Mouse (Mus musculus): Measurements from ENCODE around the gene Etnk2. TPM values are rescaled to one million over a fixed set of nuclear protein-coding genes. Genes with fewer than 3 reads are reported as not detected.

Etnk2 gene
- total RNA-seq, 2 experiments from 2014 or later, result 0.42 to 0.60 TPM

GRCm38 (mm10) chr1:133412941-133413340, 49.6 kb downstream of the Etnk2 start:
- DNase-seq (ENCODE audit: low spot score in 2 of 2), result no peak

- DNase-seq (ENCODE audit: low spot score in 2 of 2), result no peak
These were observed 51.7 kb downstream of the Etnk2 start for GRCm38 (mm10) chr1:133415086-133415485.

GRCm38 (mm10) chr1:133415505-133415904, 52.1 kb downstream of the Etnk2 start:
- no peak for DNase-seq (ENCODE audit: low spot score in 2 of 2)

- no peak for DNase-seq (ENCODE audit: low spot score in 2 of 2)
These were observed 53.1 kb downstream of the Etnk2 start for GRCm38 (mm10) chr1:133416472-133416871.

- DNase-seq (ENCODE audit: low spot score in 2 of 2), result no peak
These were observed 53.7 kb downstream of the Etnk2 start for GRCm38 (mm10) chr1:133417113-133417512.

- no peak for DNase-seq (ENCODE audit: low spot score in 2 of 2)
These were observed 54.2 kb downstream of the Etnk2 start for GRCm38 (mm10) chr1:133417539-133417938.

GRCm38 (mm10) chr1:133418164-133418800, 54.9 kb downstream of the Etnk2 start:
- DNase-seq (ENCODE audit: low spot score in 2 of 2), result peak; percentile 36 to 49

- no peak for DNase-seq (ENCODE audit: low spot score in 2 of 2)
These were observed 55.9 kb downstream of the Etnk2 start for GRCm38 (mm10) chr1:133419178-133419834.

- DNase-seq (ENCODE audit: low spot score in 2 of 2), result no peak
These were observed 57.1 kb downstream of the Etnk2 start for GRCm38 (mm10) chr1:133420491-133420890.

GRCm38 (mm10) chr1:133421061-133421460, 57.7 kb downstream of the Etnk2 start:
- peak in 1 of 2 experiments; percentile 7 for DNase-seq (ENCODE audit: low spot score in 2 of 2)

GRCm38 (mm10) chr1:133421975-133422570, 58.7 kb downstream of the Etnk2 start:
- DNase-seq (ENCODE audit: low spot score in 2 of 2), result no peak

GRCm38 (mm10) chr1:133422615-133423161, 59.3 kb downstream of the Etnk2 start:
- DNase-seq (ENCODE audit: low spot score in 2 of 2), result peak in 1 of 2 experiments; percentile 34

GRCm38 (mm10) chr1:133423166-133423542, 59.8 kb downstream of the Etnk2 start:
- peak in 1 of 2 experiments; percentile 24 for DNase-seq (ENCODE audit: low spot score in 2 of 2)

- peak in 1 of 2 experiments; percentile 67 for DNase-seq (ENCODE audit: low spot score in 2 of 2)
These were observed 60.4 kb downstream of the Etnk2 start, which contains the start of gene Sox13 for GRCm38 (mm10) chr1:133423543-133424480. TSS of gene Sox13 (minus strand) at chr1:133424377.

- DNase-seq (ENCODE audit: low spot score in 2 of 2), result no peak
These were observed 61.3 kb downstream of the Etnk2 start for GRCm38 (mm10) chr1:133424547-133425140.

Other genes with a start within 250 kb of the Etnk2 start
- gene Ppp1r15b, start 232.4 kb upstream of the Etnk2 start, total RNA-seq (2021), result 10 to 100 TPM; 46.0 to 49.1 TPM
- 10 to 100 TPM; 12.6 to 14.4 TPM for gene Plekha6, start 199.4 kb upstream of the Etnk2 start, total RNA-seq (2021)
- not detected for gene Golt1a, start 53.8 kb upstream of the Etnk2 start, total RNA-seq (2021)
- not detected for gene Kiss1, start 41.7 kb upstream of the Etnk2 start, total RNA-seq (2021)
- gene Ren1, start 13.1 kb upstream of the Etnk2 start, total RNA-seq (2021), result not detected
- gene Sox13, start 60.8 kb downstream of the Etnk2 start, total RNA-seq (2021), result 10 to 100 TPM; 18.1 to 19.3 TPM
- 100 to 1,000 TPM; 115 to 123 TPM for gene Snrpe, start 246.7 kb downstream of the Etnk2 start, total RNA-seq (2021)

Measured in gastrocnemius, postnatal 4 days (tissue).